Mouse (Mus musculus) embryonic facial prominence, embryonic 11.5 days (tissue): ENCODE measurements at regions not wholly inside any gene's neighbourhood (a gene's known extent, or its start where the extent isn't known, plus 50 kb on each side); places are given as distances from the start of the nearest gene placed in this dataset.

ENCODE experiments used
- ATAC-seq: fragments of 200-750 bp; cut with Nextera tagmentation; replicated peaks from 2 replicates; pipeline ENCODE4 v1.8.0; 2017; ENCODE audit warnings: low read depth; ENCODE audit not compliant: insufficient number of reproducible peaks, low FRiP score, low TSS enrichment
- DNase-seq: peaks from one replicate; pipeline ENCODE4 v3.0.0-alpha.2; 2015; ENCODE audit warnings: low spot score
- H3K27ac ChIP-seq: fragments of 300-500 bp; sonication (generic); replicated peaks from 2 replicates; pipeline ENCODE4 v1.5.1; 2014; ENCODE audit warnings: mild to moderate bottlenecking, low read depth, low read length, control low read depth
- H3K27me3 ChIP-seq: fragments of 300-500 bp; sonication (generic); 2 replicates; pipeline ENCODE4 v1.6.1; 2014; ENCODE audit warnings: mild to moderate bottlenecking, low read length, moderate library complexity, mixed read lengths; ENCODE audit not compliant: control insufficient read depth, insufficient read depth
- H3K36me3 ChIP-seq: fragments of 300-500 bp; sonication (generic); replicated peaks from 2 replicates; pipeline ENCODE4 v1.6.1; 2014; ENCODE audit warnings: low read depth, mild to moderate bottlenecking, low read length, moderate library complexity, mixed read lengths; ENCODE audit not compliant: control insufficient read depth, insufficient read depth
- H3K4me1 ChIP-seq: fragments of 300-500 bp; sonication (generic); 2 replicates; pipeline ENCODE4 v1.6.1; 2014; ENCODE audit warnings: low read length, mixed read lengths; ENCODE audit not compliant: control insufficient read depth, insufficient read depth
- H3K4me2 ChIP-seq: fragments of 300-500 bp; sonication (generic); 2 replicates; pipeline ENCODE4 v1.6.1; 2014; ENCODE audit warnings: low read depth, mild to moderate bottlenecking, control low read depth, low read length, moderate library complexity
- H3K4me3 ChIP-seq: fragments of 300-500 bp; sonication (generic); 2 replicates; pipeline ENCODE4 v1.5.1; 2014; ENCODE audit warnings: low read depth, low read length, control low read depth
- H3K9ac ChIP-seq: fragments of 300-500 bp; sonication (generic); replicated peaks from 2 replicates; pipeline ENCODE4 v1.6.1; 2014; ENCODE audit warnings: mild to moderate bottlenecking, control low read depth, low read length
- H3K9me3 ChIP-seq: fragments of 300-500 bp; sonication (generic); replicated peaks from 2 replicates; pipeline ENCODE4 v1.6.1; 2016; ENCODE audit warnings: mild to moderate bottlenecking, low read length, inconsistent platforms, mixed read lengths; ENCODE audit not compliant: control insufficient read depth
- WGBS: fragments of 180-500 bp; shearing (Covaris S2); extraction: QIAGEN DNeasy Blood & Tissue Kit; methylation state at CpG from one replicate; pipeline ENCODE4 v1.1.7; 2014; 5-methylcytosine and 5-hydroxymethylcytosine counted together

GRCm38 (mm10) chr1:73823726-73824125 is 300.5 kb downstream of the Tns1 start:
- Histone ChIP-seq H3K9me3 (no peaks in the 10 kb centered on the region), H3K27me3 (no peaks in the 10 kb centered on the region), H3K4me2 (no peak overlapping the region), H3K4me1 (no peaks in the 10 kb centered on the region), H3K36me3 (no peaks in the 10 kb centered on the region), H3K9ac (no peak overlapping the region), H3K4me3 (no peak overlapping the region), H3K27ac (no peak overlapping the region)
- DNase-seq, result no peak
- no peak for ATAC-seq
- WGBS, result 84% methylated on average over 10 of the region's 10 CpGs

- H3K9ac ChIP-seq, result no peak overlapping the region
- H3K36me3 ChIP-seq, result no peaks in the 10 kb centered on the region
- no peaks in the 10 kb centered on the region for H3K27me3 ChIP-seq
- no peak overlapping the region for H3K4me2 ChIP-seq
- 46% methylated on average over 6 of the region's 6 CpGs for WGBS
- no peak overlapping the region for H3K4me3 ChIP-seq
- H3K27ac ChIP-seq, result no peak overlapping the region
- DNase-seq, result no peak
- no peaks in the 10 kb centered on the region for H3K9me3 ChIP-seq
- ATAC-seq, result no peak
- no peaks in the 10 kb centered on the region for H3K4me1 ChIP-seq
Measured at GRCm38 (mm10) chr1:73822616-73823015, 301.6 kb downstream of the Tns1 start.

- no peak overlapping the region for H3K27ac ChIP-seq
- no peaks in the 10 kb centered on the region for H3K36me3 ChIP-seq
Measured at GRCm38 (mm10) chr1:73820701-73821100, 303.5 kb downstream of the Tns1 start.

GRCm38 (mm10) chr1:73807206-73807605 is 317.0 kb downstream of the Tns1 start:
- no peak for DNase-seq
- no peak overlapping the region for H3K4me3 ChIP-seq
- 89% methylated on average over 3 of the region's 3 CpGs for WGBS
- ATAC-seq, result no peak
- H3K9ac ChIP-seq, result no peak overlapping the region
- no peak overlapping the region for H3K27ac ChIP-seq
- no peaks in the 10 kb centered on the region for H3K9me3 ChIP-seq
- no peaks in the 10 kb centered on the region for H3K4me1 ChIP-seq
- no peaks in the 10 kb centered on the region for H3K36me3 ChIP-seq
- H3K4me2 ChIP-seq, result no peak overlapping the region
- no peaks in the 10 kb centered on the region for H3K27me3 ChIP-seq

More at GRCm38 (mm10) chr1:73820701-73821100, 303.5 kb downstream of the Tns1 start:
- DNase-seq, result no peak
- no peak overlapping the region for H3K4me3 ChIP-seq
- H3K27me3 ChIP-seq, result no peaks in the 10 kb centered on the region
- no peak overlapping the region for H3K4me2 ChIP-seq
- no peak overlapping the region for H3K9ac ChIP-seq
- no peaks in the 10 kb centered on the region for H3K4me1 ChIP-seq
- H3K9me3 ChIP-seq, result no peaks in the 10 kb centered on the region
- WGBS, result 70% methylated on average over 7 of the region's 7 CpGs
- ATAC-seq, result no peak

- WGBS, result 87% methylated on average over 9 of the region's 9 CpGs
- Histone ChIP-seq H3K36me3 (no peaks in the 10 kb centered on the region), H3K4me1 (no peaks in the 10 kb centered on the region), H3K4me2 (no peak overlapping the region), H3K9me3 (no peaks in the 10 kb centered on the region), H3K27ac (no peak overlapping the region), H3K4me3 (no peak overlapping the region), H3K27me3 (no peaks in the 10 kb centered on the region), H3K9ac (no peak overlapping the region)
- DNase-seq (no peak), ATAC-seq (no peak)
Measured at GRCm38 (mm10) chr1:73805156-73805555, 319.1 kb downstream of the Tns1 start.

- no peak overlapping the region for H3K4me3 ChIP-seq
- H3K36me3 ChIP-seq, result no peaks in the 10 kb centered on the region
- no peak overlapping the region for H3K27ac ChIP-seq
- ATAC-seq (no peak), DNase-seq (no peak)
- H3K9ac ChIP-seq, result no peak overlapping the region
- no peaks in the 10 kb centered on the region for H3K9me3 ChIP-seq
- no peaks in the 10 kb centered on the region for H3K4me1 ChIP-seq
- H3K4me2 ChIP-seq, result no peak overlapping the region
- H3K27me3 ChIP-seq, result no peaks in the 10 kb centered on the region
- 64% methylated on average over 1 of the region's 1 CpGs for WGBS
Measured at GRCm38 (mm10) chr1:73799996-73800395, 324.3 kb downstream of the Tns1 start.

- 48% methylated on average over 8 of the region's 8 CpGs for WGBS
- Histone ChIP-seq H3K4me1 (no peaks in the 10 kb centered on the region), H3K9me3 (no peaks in the 10 kb centered on the region), H3K4me2 (no peak overlapping the region), H3K27me3 (no peaks in the 10 kb centered on the region), H3K4me3 (no peak overlapping the region), H3K36me3 (no peaks in the 10 kb centered on the region), H3K9ac (no peak overlapping the region), H3K27ac (no peak overlapping the region)
- no peak for ATAC-seq
- no peak for DNase-seq
Measured at GRCm38 (mm10) chr1:73799246-73799645, 325.0 kb downstream of the Tns1 start.

- no peaks in the 10 kb centered on the region for H3K36me3 ChIP-seq
- H3K27ac ChIP-seq, result no peak overlapping the region
- no peak overlapping the region for H3K9ac ChIP-seq
- no peak overlapping the region for H3K4me2 ChIP-seq
- no peaks in the 10 kb centered on the region for H3K9me3 ChIP-seq
- no peak overlapping the region for H3K4me3 ChIP-seq
- H3K4me1 ChIP-seq, result no peaks in the 10 kb centered on the region
- DNase-seq (no peak), ATAC-seq (no peak)
- no peaks in the 10 kb centered on the region for H3K27me3 ChIP-seq
- WGBS, result 74% methylated on average over 2 of the region's 2 CpGs
Measured at GRCm38 (mm10) chr1:73797858-73798257, 326.4 kb downstream of the Tns1 start.
